Mouse (Mus musculus) bone marrow, adult 2 months (tissue): Measurements from ENCODE around the gene 1700056E22Rik.

Experiments used
- CTCF ChIP-seq: fragments of 200-500 bp; IDR thresholded peaks from 2 replicates; pipeline ENCODE4 v1.5.1; 2011; ENCODE audit warnings: low read length, control low read depth; ENCODE audit not compliant: control insufficient read depth, insufficient read depth
- POLR2A ChIP-seq: fragments of 200-500 bp; IDR thresholded peaks from 2 replicates; pipeline ENCODE4 v1.6.1; 2011; ENCODE audit warnings: low read depth, mild to moderate bottlenecking, control low read depth, low read length, borderline replicate concordance; ENCODE audit not compliant: control insufficient read depth

GRCm38 (mm10) chr1:184005315-184006058, 28.6 kb downstream of the 1700056E22Rik start:
- TF ChIP-seq POLR2A (no peak), CTCF (no peak)
